Mouse (Mus musculus): ENCODE data around the gene Krt14. TPM values are rescaled to one million over a fixed set of nuclear protein-coding genes. Genes with fewer than 3 reads are reported as not detected.

The Krt14 gene
- polyA plus RNA-seq, 1 experiment from 2014 or later = 110 TPM

DNA sequence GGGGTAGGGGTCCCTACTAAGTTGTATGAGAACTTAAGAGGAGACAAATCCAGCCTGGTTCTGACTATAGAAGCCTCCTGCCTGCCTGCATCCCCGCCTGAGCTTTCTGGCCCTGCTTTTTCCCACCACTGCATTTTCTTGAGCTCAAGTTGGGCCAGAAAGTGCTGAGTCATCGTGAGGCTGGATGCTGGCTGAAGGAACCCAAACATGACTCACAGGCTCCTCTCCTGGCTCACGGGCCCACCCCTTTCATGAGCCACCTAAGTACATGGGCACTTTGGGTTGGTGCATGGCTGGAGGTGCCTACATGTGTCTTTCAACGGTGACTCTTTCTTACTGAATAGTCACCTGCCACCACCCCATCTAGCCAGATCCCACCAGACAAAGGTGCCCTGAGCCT is 8.7 kb downstream of the Krt14 start:
- no peak overlapping the region for H3K4me3 ChIP-seq
- H3K4me1 ChIP-seq = no peaks in the 10 kb centered on the region
- WGBS = 80% methylated on average over 4 of the region's 4 CpGs
- no peak overlapping the region for H3K27ac ChIP-seq
- no peaks in the 10 kb centered on the region for H3K9me3 ChIP-seq
- no peaks in the 10 kb centered on the region for H3K36me3 ChIP-seq
- H3K4me2 ChIP-seq (replicated peaks) = no peak overlapping the region
- H3K27me3 ChIP-seq = no peaks in the 10 kb centered on the region
- no peak for ATAC-seq (ENCODE audit: insufficient number of reproducible peaks, insufficient read depth, low FRiP score, low TSS enrichment)
- no peak overlapping the region for H3K9ac ChIP-seq

DNA sequence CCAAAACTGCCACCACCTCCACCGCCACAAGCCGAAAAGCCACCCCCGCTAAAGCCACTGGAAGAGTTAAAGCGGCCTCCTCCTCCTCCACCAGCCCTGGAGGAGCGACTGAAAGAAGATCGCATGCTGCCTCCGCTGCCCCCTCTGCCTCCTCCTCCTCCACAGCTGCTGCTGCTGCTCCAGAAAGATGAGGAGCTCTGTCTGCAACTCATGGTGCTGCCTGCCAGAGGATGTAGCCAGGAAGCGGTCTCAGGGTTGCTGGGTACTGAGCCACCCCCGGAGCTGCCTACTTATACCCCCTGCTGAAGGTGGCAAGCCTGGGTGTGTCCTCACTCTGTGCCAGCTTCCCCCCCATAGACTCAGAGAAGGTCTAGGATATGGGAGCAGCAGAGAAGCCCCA is 14.4 kb downstream of the Krt14 start, which contains the start of gene Krt9:
Gene Krt9, minus strand, starts transcription at position 255 of the 400 bp plus-strand sequence.
- Histone ChIP-seq H3K4me3 (no peak within 1 kb of the TSS), H3K36me3 (no peaks in the 10 kb centered on the region), H3K27ac (no peak within 1 kb of the TSS), H3K9me3 (no peaks in the 10 kb centered on the region), H3K27me3 (no peaks in the 10 kb centered on the region), H3K9ac (no peak within 1 kb of the TSS), H3K4me1 (no peaks in the 10 kb centered on the region), H3K4me2 (replicated peaks) (no peak within 1 kb of the TSS)
- ATAC-seq (ENCODE audit: insufficient number of reproducible peaks, insufficient read depth, low FRiP score, low TSS enrichment) = no peak
- WGBS = 49% methylated on average over 9 of the region's 9 CpGs

DNA sequence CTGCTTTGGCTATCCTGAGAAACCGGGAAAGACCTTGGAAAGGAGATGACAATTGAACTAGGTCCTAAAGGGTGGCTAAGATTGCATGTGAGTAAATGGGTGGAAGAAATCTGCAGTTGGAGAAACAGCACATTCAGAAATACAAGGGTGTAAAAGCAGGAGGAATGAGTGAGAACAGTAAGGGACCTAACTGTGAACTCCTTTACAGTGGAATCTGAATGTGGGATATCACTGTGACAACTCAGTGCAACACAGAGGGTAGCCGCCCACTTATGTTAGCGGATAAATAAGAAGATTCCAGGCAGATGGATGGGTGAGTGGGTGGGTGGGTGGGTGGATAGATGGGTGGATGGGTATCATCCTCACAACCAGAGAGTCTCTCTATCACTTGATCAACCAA is 15.5 kb downstream of the Krt14 start:
- no peaks in the 10 kb centered on the region for H3K4me1 ChIP-seq
- H3K27ac ChIP-seq = no peak overlapping the region
- 94% methylated on average over 3 of the region's 3 CpGs for WGBS
- no peaks in the 10 kb centered on the region for H3K27me3 ChIP-seq
- ATAC-seq (ENCODE audit: insufficient number of reproducible peaks, insufficient read depth, low FRiP score, low TSS enrichment) = no peak
- H3K4me3 ChIP-seq = no peak overlapping the region
- no peaks in the 10 kb centered on the region for H3K9me3 ChIP-seq
- H3K4me2 ChIP-seq (replicated peaks) = no peak overlapping the region
- H3K9ac ChIP-seq = no peak overlapping the region
- H3K36me3 ChIP-seq = no peaks in the 10 kb centered on the region

DNA sequence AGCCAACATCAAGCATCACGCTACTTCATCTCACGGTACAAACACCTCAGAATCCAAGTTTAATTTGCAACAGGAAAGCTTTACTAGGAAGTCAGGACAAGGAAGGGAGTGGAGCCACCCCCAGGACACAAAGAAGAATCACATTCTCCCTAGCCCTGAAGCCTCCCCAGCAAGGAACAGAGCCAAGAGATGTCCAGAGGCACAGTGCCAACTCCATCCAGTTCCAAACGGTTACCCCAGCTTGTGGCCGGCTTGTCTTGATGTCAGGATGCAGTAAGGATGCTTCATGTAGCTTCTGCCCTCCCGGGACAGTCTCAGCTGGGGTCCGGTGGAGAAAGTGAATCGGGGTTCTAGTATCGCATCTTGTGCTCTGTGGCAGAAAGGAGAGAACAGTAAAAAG is 20.6 kb downstream of the Krt14 start:
- Histone ChIP-seq H3K9me3 (no peaks in the 10 kb centered on the region), H3K4me1 (no peaks in the 10 kb centered on the region), H3K27me3 (no peaks in the 10 kb centered on the region), H3K9ac (no peak overlapping the region), H3K36me3 (no peaks in the 10 kb centered on the region), H3K4me2 (replicated peaks) (no peak overlapping the region), H3K4me3 (no peak overlapping the region), H3K27ac (no peak overlapping the region)
- WGBS = 88% methylated on average over 8 of the region's 8 CpGs
- ATAC-seq (ENCODE audit: insufficient number of reproducible peaks, insufficient read depth, low FRiP score, low TSS enrichment) = no peak

DNA sequence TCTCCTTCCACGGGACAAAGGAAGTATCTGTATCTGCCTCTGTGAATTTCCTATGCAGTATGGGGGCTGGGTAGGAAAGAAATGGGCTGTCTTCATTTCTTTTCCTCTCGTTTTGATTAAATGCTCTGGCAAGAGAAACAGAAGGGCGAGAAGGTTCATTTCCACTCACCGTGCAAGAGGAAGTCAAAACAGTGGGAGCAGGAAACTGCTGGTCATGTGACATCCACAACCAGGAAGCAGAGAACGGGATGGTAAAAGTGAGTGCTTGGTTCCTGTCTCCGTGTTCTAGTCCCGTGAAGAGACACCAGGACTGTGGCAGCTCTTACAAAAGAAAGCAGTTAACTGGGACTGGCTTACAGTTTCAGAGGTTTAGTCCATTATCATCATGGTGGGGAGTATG is 25.6 kb downstream of the Krt14 start:
- no peaks in the 10 kb centered on the region for H3K27me3 ChIP-seq
- no peak overlapping the region for H3K4me2 ChIP-seq (replicated peaks)
- no peak overlapping the region for H3K27ac ChIP-seq
- H3K36me3 ChIP-seq = no peaks in the 10 kb centered on the region
- WGBS = 70% methylated on average over 7 of the region's 7 CpGs
- no peaks in the 10 kb centered on the region for H3K4me1 ChIP-seq
- ATAC-seq (ENCODE audit: insufficient number of reproducible peaks, insufficient read depth, low FRiP score, low TSS enrichment) = no peak
- H3K9me3 ChIP-seq = no peaks in the 10 kb centered on the region
- H3K9ac ChIP-seq = no peak overlapping the region
- H3K4me3 ChIP-seq = no peak overlapping the region

DNA sequence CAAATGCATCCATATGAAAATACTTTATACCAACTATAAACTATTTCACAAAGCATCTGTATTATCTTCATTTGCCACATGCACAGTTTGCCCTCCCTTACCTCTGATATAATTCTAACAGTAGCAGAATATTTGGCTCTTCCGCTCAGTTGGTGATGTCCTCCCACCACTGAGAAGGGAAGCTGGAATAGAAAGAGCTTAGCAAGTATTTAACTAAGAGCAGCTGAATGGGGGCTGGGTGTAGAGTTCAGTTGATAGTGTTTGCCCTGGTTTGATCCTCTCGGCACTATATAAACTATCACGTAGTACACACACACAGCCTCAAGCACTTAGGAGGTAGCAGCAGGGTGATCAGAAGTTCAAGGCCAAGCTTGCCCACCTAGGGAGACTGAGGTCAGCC is 28.1 kb downstream of the Krt14 start:
- no peak for ATAC-seq (ENCODE audit: insufficient number of reproducible peaks, insufficient read depth, low FRiP score, low TSS enrichment)
- Histone ChIP-seq H3K4me3 (no peak overlapping the region), H3K9me3 (no peaks in the 10 kb centered on the region), H3K27me3 (no peaks in the 10 kb centered on the region), H3K9ac (no peak overlapping the region), H3K4me2 (replicated peaks) (no peak overlapping the region), H3K27ac (no peak overlapping the region), H3K4me1 (no peaks in the 10 kb centered on the region), H3K36me3 (no peaks in the 10 kb centered on the region)
- whole genome bisulfite sequencing = 73% methylated on average over 3 of the region's 3 CpGs

DNA sequence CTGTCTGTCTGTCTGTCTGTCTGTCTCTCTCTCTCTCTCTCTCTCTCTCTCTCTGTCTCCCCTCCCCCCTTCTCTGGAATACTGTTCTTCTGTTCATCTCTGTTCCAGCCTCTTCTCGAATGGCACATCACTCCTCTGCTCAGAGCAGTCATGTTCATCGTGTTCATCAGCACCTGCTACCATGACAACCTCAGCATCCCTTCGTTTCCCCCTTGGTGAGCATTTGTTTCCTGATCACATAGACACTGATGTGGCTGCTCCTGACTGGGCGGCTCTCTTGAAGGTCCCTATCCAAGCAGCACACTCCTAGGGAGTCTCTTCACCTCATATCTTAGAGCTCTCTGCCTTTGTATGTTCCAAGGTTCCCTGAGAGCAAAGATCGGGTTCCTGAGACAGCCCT is 29.0 kb downstream of the Krt14 start:
- no peaks in the 10 kb centered on the region for H3K9me3 ChIP-seq
- no peaks in the 10 kb centered on the region for H3K36me3 ChIP-seq
- H3K4me2 ChIP-seq (replicated peaks) = no peak overlapping the region
- 82% methylated on average over 5 of the region's 5 CpGs for WGBS
- no peak overlapping the region for H3K9ac ChIP-seq
- no peak overlapping the region for H3K27ac ChIP-seq
- no peak overlapping the region for H3K4me3 ChIP-seq
- H3K27me3 ChIP-seq = no peaks in the 10 kb centered on the region
- no peak for ATAC-seq (ENCODE audit: insufficient number of reproducible peaks, insufficient read depth, low FRiP score, low TSS enrichment)
- H3K4me1 ChIP-seq = no peaks in the 10 kb centered on the region

DNA sequence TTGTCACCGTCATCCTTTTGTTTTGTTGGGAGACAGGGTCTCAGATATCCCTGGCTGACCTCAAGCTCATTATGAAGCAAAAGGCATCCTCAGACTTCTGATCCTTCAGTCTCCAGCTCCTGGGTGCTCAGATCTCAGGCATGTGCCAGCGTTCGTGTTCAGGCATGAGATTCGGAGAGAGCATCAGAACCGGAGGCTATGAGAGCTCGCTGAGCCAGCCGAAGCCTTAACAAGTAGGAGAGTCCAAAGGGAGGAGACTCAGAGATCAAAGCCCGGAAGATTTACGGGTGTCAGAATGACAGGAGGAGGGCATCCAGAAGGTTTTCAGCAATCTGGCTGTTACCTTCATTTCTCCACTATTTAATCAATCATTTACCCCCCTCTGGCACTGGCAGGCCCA is 30.6 kb downstream of the Krt14 start:
- Histone ChIP-seq H3K27me3 (no peaks in the 10 kb centered on the region), H3K9ac (no peak overlapping the region), H3K9me3 (no peaks in the 10 kb centered on the region), H3K36me3 (no peaks in the 10 kb centered on the region), H3K27ac (no peak overlapping the region), H3K4me2 (replicated peaks) (no peak overlapping the region), H3K4me3 (no peak overlapping the region), H3K4me1 (no peaks in the 10 kb centered on the region)
- ATAC-seq (ENCODE audit: insufficient number of reproducible peaks, insufficient read depth, low FRiP score, low TSS enrichment) = no peak
- WGBS = 79% methylated on average over 9 of the region's 9 CpGs

DNA sequence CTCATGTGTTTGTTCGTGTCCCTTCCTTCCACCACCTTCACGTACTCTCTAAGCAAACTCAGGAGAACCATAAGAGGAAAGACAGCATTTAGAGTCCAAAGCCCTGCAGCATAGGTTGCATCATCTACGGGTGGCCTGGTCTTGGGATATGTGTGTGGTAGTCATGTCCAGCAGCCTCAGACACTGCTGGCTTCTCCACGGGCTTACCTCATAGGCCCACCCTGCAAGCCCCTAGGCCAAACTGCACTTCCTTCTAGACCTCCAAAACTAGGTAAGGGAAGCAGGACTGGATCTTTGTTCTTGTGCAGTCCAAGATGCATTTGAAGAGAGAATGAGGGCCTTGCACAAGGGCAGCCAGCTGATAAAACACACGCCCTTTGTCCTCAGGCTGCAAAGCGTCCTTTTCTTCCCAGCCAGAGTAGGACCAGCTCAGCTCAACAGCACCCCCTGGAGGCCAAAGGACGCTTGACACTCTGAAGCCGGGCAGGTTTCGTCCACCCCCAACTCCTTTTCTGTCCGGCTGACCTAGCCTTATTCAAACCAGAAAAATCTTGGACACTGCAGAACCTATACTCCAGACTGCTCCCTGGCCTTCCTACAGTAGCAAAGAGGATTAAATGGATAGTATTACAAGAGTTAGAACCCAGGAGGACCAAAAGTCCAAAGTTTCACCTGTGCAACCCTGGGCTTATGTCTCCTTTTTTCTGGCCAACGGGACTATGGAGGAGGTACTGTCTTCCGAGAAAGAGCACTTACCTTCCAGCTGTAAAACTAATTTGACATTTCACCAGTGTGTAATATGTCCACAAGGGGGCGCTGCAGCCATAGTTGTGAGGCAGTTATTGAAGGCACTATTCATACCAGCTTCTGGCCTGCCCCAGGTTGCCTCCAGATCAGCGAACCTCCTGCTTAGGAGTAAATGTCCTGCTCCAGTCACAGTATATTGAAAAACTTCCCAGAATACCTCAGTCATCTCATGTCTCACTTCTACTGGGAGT is 38.3 kb downstream of the Krt14 start:
- no peaks in the 10 kb centered on the region for H3K9me3 ChIP-seq
- WGBS = 31% methylated on average over 14 of the region's 14 CpGs
- H3K4me3 ChIP-seq = no peak overlapping the region
- no peak overlapping the region for H3K4me2 ChIP-seq (replicated peaks)
- ATAC-seq (ENCODE audit: insufficient number of reproducible peaks, insufficient read depth, low FRiP score, low TSS enrichment) = no peak
- no peak overlapping the region for H3K9ac ChIP-seq
- no peak overlapping the region for H3K27ac ChIP-seq
- H3K4me1 ChIP-seq = 0 out of 2 replicates have a peak, but pooled peaks cover 3% of the 10 kb centered on the region
- no peaks in the 10 kb centered on the region for H3K27me3 ChIP-seq
- no peaks in the 10 kb centered on the region for H3K36me3 ChIP-seq

DNA sequence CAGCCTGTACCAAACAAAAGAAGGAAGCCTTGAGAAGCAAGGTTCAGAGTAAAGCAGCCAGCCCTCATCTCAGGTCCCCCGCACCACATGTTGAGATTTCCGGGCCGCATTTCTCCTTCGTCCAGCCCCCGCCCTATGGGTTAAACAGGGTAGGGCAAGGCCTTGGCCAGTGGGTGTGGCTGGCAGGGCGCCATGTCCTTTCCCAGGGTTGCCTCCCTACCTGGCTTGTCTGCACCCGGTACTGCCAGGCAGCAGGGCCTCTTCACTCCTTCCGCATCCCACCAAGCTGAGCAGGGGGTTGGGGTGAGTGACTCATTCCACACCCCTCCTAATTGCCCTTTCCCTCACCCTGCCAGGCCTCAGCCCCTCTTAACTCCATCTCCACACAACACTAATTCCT is 39.3 kb downstream of the Krt14 start:
- no peak for ATAC-seq (ENCODE audit: insufficient number of reproducible peaks, insufficient read depth, low FRiP score, low TSS enrichment)
- 0 out of 2 replicates have a peak, but pooled peaks cover 3% of the 10 kb centered on the region for H3K4me1 ChIP-seq

DNA sequence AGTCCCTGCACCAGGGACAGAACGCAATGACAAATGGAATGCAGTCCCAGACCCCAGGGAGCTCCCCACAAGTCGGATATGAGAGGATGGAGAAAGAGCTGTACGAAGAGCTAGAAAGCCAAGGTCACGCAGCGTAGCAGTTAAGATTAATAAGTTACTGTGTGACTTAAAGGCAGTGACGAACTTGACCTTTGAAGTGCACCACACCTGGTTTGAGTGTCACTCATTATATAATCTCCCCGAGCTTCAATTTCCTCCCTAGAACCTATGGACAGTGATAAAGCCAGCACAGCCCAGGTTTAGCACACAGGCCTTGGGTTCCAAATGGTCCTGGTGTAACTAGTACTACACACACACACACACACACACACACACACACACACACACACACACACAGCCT is 43.0 kb downstream of the Krt14 start:
- Histone ChIP-seq H3K27me3 (no peaks in the 10 kb centered on the region), H3K27ac (no peak overlapping the region), H3K36me3 (no peaks in the 10 kb centered on the region), H3K4me1 (0 out of 2 replicates have a peak, but pooled peaks cover 3% of the 10 kb centered on the region), H3K4me3 (no peak overlapping the region), H3K9ac (no peak overlapping the region), H3K9me3 (no peaks in the 10 kb centered on the region), H3K4me2 (replicated peaks) (no peak overlapping the region)
- 41% methylated on average over 7 of the region's 7 CpGs for WGBS
- no peak for ATAC-seq (ENCODE audit: insufficient number of reproducible peaks, insufficient read depth, low FRiP score, low TSS enrichment)

More for the DNA sequence above, 39.3 kb downstream of the Krt14 start:
- Histone ChIP-seq H3K9me3 (no peaks in the 10 kb centered on the region), H3K36me3 (no peaks in the 10 kb centered on the region), H3K27me3 (no peaks in the 10 kb centered on the region), H3K4me2 (replicated peaks) (no peak overlapping the region), H3K9ac (no peak overlapping the region), H3K4me3 (no peak overlapping the region), H3K27ac (no peak overlapping the region)
- WGBS = 86% methylated on average over 8 of the region's 8 CpGs

DNA sequence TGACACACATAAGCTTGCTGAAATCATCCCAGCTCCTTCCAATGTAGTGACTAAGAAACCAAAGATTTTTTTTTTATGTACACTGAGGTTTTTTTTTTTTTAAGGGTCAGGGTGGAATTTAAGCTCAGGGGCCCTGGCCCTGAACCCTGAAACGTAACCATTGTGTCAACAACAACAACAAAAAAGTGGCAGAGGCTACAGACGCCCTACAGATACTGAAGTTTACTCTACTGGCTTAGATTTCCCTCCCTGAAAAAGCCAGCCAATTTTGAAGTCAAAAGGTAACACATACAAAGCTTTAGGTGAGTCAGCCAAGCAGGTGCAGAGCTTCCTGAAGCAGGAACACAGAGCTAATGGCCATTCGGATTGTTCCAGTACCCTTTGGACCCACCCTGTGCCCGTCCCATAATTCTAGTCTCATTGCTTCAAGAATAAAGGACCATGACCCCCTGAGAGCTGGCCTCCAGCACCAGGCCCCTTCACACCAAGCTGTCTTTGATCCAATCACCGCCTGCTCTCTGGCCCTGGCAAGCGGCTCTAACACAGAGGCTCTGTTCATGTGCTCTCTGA is 49.4 kb downstream of the Krt14 start:
- no peak overlapping the region for H3K4me3 ChIP-seq
- H3K9ac ChIP-seq = no peak overlapping the region
- no peaks in the 10 kb centered on the region for H3K27me3 ChIP-seq
- 50% methylated on average over 6 of the region's 6 CpGs for WGBS
- ATAC-seq (ENCODE audit: insufficient number of reproducible peaks, insufficient read depth, low FRiP score, low TSS enrichment) = no peak
- H3K4me2 ChIP-seq (replicated peaks) = no peak overlapping the region
- H3K4me1 ChIP-seq = no peaks in the 10 kb centered on the region
- no peak overlapping the region for H3K27ac ChIP-seq
- no peaks in the 10 kb centered on the region for H3K9me3 ChIP-seq
- no peaks in the 10 kb centered on the region for H3K36me3 ChIP-seq

Measured in embryonic facial prominence, embryonic 12.5 days (tissue).